Mouse (Mus musculus) heart, postnatal 4 days (tissue): ENCODE measurements around the gene Fam98c. TPM values are rescaled to one million over a fixed set of nuclear protein-coding genes. Genes with fewer than 3 reads are reported as not detected.
"Not testable (repeated sequence)": the region's sequence is repeated elsewhere in the genome, so short reads cannot be mapped to it uniquely, and the experiment has no call there.

Experiments used
- DNase-seq: peaks from one replicate; pipeline ENCODE4 v3.0.0; 2021
- total RNA-seq, 2 experiments: library from RNA; stranded (reverse); gene quantifications; 2 replicates each; pipeline ENCODE4 v1.2.3; 2021

Gene Fam98c
- total RNA-seq, 2 experiments from 2014 or later, result 13.6 to 14.6 TPM

DNA sequence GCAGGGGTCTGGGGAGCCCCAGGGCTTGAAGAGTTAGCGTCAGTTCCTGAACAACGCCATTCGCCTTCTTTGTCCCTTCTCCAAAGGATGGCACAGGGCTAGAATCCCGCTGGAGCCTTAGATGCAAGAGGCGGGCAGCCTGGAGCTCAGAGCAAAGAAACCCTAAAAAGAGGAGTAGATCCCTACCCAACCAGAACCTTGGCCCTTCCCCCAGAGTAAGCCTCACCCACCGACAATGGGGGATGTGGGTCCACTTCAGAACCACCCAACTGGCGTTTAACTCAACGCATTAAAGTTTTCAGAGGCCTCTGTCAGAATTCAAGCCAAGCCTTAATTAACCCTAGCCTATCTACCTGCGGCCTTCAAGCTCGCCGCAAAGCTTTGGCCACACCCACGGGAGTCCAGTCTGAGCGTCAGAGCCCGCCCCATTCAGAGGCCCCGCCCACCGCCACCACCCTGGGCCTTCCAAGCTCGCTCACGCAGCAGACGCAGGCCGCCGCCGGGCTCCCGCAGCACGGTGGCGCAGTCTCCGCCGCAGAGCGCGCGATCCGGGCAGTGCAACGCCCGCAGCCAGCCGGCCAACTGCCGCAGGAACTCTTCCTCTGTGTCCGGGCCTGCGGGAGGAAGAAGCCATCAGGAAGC is 717 bp downstream of the Fam98c start:
- peak; percentile 89 for DNase-seq

DNA sequence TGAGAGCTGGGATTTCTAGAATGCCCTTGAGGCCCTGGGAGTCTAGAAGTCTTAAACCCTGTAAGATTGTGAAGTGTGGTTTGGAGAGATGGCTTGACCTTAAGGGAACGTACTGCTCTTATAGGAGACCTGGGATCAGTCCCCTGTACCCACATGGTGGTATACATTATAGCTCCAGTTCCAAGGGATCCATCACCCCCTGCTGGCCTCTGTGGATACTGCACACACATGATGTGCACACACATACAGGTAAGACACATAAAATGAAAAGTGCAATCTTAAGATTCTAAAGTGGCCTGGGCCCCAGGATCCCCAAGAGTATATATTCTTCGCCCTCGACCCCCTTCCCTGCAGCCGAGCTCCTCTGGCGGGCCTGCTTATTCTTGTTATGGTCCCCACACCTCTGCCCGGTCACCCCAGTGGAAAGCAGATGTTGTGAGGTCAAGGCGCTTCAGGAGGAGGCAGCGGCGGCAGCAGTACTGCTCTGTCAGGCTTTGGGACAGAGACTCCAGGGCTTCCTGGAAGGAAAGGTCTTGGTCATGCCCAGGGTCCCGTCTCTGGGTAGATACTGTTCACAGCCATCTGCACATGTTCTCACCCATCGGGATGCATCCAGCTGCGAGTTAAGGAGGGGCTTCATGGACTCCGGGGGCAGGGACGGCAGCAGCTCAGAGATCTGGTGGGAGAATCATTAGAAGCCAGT is 1.9 kb downstream of the Fam98c start:
- no peak for DNase-seq

DNA sequence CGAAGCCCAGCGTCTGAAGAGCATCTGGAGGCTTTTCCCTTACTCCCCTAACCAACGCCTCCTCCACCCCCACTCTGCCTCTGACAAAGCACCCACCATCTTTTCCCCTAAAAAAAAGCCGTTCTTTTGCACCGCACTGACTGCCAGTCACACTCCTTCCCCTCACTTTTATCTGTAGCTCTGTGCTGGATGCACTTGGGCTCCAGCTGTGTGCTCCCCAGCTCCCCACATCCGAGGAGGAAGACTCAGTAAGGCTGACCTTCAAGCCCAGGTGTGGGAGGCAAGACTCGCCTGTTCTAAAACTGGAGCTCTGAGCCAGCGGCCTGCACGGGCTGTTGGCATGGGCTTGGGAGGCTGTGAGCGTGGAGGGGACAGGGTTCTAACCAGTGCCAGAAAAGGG is 4.5 kb downstream of the Fam98c start:
- no peak for DNase-seq

DNA sequence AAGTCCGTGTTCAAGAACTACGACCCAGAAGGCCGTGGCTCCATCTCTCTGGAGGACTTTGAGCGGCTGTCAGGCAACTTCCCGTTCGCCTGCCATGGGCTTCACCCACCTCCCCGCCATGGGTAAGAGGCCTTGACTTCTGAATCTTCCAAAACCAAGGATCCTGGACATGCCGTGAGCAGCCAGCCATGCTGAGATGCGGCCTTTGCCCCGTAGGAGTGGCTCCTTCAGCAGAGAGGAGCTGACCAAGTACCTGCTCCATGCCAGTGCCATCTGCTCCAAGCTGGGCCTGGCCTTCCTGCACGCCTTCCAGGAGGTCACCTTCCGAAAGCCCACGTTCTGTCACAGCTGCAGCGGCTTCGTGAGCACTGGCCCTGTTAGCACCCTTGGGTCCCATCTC is 7.3 kb downstream of the Fam98c start:
- DNase-seq, result no peak

DNA sequence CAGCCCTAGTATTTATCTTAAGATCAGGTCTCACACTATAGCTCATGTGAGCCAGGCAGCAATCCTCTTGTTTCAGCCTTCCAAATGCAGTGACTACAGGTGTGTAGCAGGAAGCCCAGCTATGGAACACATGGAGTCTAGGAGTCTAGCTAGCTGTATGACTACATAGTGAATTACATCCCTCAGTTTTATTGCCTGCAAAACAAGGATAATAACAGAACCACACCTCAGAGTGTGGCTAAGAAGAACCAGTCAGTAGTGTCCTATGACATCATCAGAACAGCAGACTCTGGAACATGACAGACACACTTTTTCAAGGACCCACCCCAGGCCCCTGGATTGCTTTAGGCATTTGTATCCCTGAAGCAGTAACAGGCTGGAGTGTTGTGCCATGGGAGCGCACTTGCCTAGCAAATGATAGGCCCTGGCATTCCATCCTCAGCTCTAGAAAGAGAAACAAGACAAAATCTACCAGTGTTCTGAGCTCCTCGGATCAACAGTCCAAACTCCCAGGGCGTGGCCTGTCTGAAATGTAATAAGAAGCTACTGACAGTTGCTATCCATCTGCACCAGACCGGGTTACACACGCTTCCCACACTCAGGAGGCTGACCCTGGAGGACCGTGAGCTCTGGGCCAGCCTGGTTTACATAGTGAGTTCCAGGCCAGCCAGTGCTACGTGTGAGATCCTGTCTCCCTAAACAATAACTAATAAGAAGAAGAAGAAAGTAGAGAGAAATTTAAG is 9.2 kb downstream of the Fam98c start:
- no peak for DNase-seq

DNA sequence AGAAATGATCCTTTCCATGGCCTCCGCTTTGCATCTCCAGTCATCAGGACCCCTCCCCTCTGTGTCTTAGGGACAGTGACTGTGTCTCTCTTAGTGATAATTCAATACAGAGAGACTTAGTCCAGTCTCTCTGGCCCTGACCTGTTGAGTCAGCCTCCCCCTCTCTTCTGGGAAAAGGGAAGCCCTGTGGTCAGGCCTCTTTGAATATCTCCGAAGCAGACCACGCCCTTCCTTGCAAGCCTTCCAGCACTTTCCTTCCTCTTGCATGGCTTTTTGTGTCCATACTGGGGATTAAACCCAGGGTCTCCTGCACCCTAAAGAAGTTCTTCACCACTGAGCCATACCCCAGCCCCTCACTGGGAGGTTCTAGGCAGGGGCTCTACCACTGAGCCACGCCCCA is 12.0 kb downstream of the Fam98c start:
- DNase-seq, result no peak

DNA sequence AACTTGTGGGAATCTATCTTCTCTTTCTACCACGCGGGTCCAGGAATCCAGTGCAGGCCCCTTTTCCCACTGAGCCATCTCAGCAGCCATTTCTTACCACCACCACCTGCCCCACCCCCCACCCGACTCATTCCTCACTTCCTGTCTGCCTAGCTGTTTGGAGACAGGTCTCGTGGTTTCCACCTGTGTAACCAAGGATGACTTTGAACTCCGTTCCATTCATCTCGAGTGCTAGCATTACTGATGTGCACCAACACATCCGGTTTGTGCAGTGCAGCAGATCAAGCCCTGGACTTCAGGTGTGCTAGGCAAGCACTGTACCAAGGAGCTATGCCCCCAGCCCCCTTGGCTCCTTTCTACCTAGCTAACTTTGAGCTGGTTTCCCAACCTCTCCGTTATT is 14.6 kb downstream of the Fam98c start:
- no peak for DNase-seq

DNA sequence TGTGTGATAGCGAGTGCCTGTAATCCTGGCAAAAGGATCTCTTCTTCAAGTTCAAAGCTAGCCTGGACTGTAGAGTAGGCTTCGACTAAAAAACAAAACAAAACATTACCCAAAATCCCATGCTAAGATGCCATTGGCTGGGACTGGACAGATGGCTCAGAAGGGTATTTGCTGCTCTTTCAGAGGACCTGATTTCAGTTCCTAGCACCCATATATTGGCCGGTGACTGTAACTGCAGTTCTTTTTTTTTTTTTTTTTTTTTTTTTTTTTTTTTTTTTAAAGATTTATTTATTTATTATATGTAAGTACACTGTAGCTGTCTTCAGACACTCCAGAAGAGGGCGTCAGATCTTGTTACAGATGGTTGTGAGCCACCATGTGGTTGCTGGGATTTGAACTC is 16.8 kb downstream of the Fam98c start:
- not testable (repeated sequence) for DNase-seq

DNA sequence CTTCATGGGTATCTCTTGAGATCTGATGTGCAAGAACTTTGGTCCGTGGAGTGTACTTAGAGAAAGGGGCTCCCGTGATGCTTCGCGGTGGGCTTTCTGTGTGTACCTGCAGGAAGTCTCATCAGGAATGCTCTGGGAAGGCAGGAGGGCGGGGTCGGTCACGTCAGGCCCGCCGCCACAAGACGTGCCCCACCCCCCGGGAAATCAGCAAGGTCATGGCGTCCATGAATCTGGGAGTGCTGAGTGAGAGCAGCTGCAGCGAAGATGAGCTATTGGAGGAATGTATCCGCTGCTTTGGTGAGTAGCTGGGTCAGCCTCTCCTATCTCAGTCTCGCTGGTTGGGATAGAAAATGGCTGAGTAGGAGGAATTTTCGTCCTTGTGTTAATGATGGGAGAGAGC is 18.6 kb downstream of the Fam98c start:
- no peak for DNase-seq

DNA sequence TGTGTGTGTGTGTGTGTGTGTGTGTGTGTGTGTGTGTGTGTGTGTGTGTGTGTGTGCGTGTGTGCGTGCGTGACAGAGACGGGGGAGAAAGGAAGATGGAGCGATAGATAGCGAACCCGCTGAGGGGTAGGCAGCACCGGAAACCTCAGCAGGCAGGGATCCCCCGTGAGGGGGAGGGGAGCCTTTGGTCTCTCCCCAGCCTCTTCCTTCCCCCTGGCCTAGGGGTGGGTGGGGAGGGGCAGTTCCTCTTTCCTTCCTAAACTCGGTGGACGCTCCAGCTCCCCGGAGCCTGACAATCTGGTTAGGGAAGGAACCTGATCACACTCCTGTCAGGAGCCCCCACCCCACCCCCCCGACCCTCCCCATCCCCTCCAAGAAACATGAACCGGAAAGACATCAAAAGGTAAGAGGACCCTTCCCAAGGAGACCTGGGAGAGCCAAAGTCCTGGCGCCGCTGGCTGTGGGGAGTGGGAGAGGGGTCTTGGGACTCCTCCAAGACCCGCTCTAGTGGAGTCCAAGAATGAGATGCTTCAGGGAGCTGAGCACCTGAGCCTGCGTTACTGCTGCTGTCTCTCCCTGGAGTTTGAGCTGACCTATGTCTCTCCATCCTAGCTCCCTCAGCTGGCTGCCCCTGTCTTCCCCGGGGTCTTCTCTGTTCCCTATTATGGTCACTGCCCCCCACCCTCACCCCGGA is 21.2 kb downstream of the Fam98c start, which contains the start of gene Rasgrp4:
TSS of gene Rasgrp4 (plus strand) at position 159 of the 694 bp plus-strand sequence.
- peak; percentile 23 for DNase-seq

DNA sequence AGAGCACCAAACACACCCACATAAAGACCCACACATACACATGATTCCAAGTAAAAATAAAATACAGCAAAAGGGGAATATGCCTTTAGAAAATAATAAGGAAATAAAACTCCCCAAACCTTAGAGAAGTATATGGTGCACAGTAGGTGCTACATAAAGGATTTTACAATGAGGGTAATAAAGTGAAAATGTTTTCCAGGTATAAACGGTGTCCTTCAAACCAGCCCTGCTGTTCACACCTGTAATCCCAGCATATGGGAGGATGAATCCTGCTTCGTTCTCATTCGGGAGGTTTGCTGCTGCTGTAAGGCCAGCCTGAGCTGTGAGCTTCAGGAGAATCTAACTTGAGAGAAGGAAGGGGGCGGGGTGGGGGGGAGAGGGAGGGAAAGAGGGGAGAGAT is 21.8 kb downstream of the Fam98c start:
- no peak for DNase-seq

DNA sequence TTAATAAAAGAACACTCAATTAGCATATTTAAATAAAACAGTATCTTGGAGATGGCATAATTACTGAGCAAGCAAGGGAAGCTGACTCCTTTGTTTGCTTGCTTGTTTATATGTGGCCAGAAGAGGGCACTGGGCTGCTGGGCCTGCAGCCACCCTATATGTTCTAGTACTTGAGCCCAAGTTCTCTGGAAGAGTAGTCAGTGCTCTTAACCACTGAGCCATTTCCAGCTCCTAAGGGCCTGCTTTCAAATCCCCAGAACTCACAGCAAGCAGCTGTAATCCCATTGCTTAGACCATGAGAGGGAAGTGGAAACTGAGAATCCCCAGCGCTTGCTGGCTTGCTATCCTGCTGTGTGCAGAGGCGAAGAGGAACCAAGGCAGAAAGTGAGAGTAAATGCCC is 27.3 kb downstream of the Fam98c start:
- DNase-seq, result no peak

DNA sequence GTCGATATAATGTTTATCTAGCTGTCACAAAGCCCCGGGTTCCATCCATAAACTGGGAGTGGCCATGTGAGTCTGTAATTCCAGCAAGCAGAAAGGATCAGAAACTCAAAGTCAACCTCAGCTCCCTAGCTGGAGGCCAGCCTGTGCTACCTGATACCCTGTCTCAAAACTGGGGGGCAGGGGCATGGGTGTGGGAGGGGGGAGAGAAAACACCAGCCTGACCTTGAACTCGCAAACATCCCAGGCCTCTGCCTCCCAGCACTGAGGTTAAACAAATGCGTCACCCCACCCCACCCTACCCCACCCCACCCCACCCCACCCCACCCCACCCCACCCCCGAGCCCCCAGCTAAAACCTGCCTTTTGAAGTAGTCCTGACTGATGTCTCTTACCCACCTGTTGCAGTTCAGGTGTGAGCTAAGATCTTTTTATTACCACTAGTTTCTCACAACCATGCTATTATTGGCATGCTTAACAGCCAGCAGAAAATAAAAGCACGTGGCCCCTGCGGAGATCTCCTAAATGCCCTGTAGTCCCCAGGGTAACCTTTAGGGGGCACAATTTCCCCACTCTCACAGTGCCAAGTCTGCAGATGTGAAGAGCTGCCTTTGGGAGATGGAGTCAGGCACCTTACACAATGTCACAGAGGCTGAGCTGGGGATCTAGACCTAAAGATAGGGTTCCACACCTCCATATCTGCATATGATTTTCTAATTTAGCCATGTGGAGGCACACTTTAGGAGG is 29.7 kb downstream of the Fam98c start:
- peak; percentile 68 for DNase-seq

DNA sequence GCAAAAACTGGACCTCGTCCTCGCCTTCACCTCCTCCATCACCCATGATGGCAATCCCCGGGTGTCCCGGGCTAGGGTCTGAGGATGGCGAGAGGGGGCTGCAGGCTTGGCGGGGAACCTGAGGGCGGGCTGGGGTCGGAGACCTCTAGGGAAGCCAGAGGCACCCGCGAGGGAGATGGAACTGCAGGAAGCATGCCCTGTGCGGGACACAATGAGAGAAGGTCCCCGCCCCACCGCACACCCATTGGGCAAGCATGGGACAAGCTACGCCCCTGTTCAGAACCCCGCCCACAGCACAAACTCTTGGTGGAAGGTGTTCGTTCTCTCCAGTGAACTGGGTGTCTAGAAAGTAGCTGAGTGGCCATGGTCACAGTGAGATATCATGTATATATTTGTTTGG is 31.1 kb downstream of the Fam98c start, which contains the start of gene Ryr1:
TSS of gene Ryr1 (minus strand) at position 210 of the 400 bp plus-strand sequence.
- peak; percentile 28 for DNase-seq

DNA sequence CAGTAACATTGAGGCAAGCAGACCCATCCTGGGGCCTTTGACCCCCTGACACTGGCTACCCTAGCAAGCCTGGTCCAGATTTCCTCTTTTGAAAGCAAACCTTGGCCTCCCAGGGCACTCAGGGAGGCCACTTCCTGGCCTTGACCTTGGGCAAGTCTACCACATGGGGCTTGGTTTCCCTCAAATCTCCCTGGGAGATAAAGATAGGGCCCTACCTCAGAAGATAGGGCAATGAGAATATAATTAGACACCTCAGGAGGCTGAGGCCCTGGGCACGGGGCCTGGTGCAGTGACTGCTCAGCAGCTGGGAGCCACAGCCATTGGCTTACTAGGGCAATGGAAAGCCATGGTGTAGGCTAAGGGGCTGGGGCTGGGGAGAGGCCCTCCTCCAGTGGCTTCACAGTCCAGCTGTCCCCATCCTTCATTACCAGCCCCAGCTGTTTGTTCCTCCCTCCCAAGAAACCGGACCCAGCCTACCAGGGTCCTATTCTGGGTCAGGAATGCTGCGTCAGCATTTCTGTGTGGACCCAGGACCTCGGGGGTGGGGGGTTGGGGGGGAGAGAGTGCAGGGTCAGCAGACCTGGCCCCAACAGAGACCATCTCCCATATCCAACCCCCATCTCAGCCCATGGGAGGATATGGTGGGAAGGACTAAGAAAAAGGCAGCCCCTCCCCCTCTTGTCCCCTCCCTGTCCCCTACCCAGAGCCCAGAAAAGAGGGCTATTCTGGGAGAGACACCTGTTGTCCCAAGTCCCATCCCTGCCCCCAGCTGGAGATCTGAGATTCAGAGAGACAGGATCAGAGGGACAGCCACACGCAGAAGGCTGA is 32.3 kb downstream of the Fam98c start:
- no peak for DNase-seq

DNA sequence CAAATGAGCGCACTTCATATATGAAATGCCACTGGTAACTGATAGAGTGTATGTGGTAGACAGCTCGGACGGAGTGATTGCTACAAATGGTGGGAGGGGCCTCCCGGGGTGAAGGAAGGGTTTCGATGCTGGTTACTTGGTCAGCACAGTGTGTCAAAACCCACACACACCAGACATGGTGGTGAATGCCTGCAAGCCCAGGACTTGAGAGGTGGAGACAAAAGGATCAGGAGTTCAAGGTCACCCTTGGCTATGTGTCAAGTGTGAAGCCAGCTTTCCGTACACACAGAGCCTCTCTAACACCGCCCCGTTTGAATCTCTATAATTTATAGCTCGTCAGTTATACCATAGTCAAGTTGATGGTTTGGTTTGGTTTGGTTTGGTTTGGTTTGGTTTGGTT is 33.2 kb downstream of the Fam98c start:
- DNase-seq, result no peak

DNA sequence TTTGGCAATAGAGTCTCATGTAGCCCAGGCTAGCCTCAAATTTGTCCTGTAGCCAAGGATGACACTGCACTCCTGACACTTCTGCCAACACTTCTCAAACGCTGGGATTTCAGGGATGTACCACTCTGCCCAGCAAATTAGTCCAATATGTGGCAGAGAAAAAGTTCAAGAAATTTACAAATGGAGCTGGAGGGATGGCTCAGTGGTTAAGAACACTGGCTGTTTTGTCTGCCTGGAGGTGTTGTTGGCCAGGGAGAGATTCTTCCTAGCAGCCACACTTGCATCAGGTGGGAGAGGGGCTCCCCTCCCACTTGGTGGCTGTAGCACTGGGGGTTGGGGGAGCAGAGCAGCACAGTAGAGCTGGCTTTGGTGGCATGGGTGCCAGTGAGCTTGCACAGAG is 36.5 kb downstream of the Fam98c start:
- no peak for DNase-seq

DNA sequence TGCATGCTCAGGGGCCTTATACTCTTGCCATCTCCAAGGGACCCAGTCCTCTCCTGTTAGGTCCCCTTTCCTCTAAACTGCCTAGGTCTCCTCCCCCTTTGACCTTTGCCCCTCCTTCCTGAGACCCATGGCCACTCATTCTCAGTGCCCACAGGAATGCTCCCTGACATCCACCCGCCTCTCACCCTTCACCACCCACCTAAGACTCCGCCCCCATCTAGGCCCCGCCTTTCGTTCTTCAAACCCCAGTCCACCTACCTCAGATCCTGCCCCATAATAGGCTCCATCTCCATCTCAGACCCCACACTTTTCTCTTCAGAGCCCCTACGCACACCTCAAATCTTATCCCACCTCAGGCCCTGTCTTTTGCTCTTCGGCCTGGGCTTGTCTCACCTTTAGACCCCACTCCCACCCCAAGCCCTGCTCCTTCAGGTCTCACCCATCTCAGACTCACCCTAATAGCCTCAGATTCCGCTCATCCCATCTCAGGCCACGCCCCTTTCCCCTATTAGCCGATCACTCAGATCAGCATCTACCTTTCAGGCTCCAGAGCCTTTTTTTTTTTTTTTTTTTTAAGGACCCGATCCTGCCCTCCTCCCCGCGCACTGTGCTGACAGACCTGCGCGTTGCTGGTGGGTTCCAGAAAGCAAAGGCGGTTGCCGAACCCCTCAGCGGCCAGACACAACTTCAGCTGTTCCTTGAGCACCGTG is 37.7 kb downstream of the Fam98c start:
- DNase-seq, result no peak

DNA sequence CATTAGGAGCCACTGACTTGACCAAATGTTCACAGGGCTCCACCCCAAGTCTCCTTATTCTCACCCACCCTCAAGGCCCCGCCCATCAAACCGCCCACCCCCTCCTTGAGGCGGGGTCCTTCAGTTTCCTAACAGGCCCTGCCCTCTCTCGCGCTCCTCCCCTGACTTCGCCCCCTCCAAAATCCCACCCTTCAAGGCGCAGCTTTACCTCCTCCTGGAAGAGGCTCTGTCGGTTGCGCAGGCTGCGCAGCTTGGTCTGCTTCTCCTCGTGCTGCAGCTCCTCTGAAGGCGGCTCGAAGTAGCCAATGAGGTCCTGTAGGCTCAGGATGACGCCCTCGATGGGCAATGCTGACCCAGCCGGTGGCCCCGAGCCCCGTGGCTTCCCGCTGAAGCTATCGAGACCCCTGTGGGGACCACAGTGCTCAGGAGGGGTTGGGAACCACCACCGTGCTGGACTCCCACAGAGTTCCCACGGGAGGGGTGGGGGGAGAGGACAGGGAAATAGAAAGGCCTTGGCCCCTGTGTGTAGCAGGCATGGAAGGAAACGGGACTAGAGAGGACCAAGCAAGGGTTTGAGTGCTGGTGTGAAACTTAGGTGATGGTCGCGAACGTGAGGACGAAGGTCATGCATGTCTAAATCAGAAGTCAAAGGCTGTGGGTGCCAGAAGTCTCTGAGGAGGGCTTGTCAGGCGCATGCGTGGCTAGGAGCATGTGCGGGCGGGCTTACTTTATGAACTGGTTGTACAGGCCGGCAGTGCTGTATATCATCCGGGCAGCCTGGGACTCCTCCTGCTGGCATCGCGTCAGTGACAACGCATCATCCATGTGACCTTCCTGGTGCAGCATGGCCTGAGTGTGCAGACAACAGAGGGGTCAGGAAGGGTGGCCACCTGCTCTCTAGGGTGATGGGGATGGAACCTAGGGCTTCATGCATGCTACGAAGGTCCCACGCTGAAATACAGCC is 46.8 kb downstream of the Fam98c start:
- DNase-seq, result peak; percentile 64
